Mouse (Mus musculus) layer of hippocampus, adult 6 months (tissue): Measurements from ENCODE around the gene Atg4a. TPM values are rescaled to one million over a fixed set of nuclear protein-coding genes. Genes with fewer than 3 reads are reported as not detected.

Source experiments
- long read RNA-seq, 2 experiments: library from polyadenylated mRNA; unstranded; transcript quantifications; one replicate each; pipeline ENCODE4 v2.0.0; 2019 to 2020
- polyA plus RNA-seq: library from polyadenylated mRNA; unstranded; fragments of <200 nt; fragmentation: Nextera tagmentation; gene quantifications from 2 replicates; pipeline ENCODE4 v1.2.3, GENCODE M21; 2021

The Atg4a gene
- polyA plus RNA-seq, result 4.0 and 7.1 TPM in 2 replicates
- long read RNA-seq, experiment 1, transcript Atg4a-201 (13 exons, 2,202 nt), result major isoform, 6 of 7 reads
- long read RNA-seq, experiment 1, partial matches to known transcripts, result 1 of 7 reads
- long read RNA-seq, experiment 1, other reads (novel, unspliced or antisense), result 0 of 7 reads
- long read RNA-seq, experiment 2, transcript Atg4a-201 (13 exons, 2,202 nt), result major isoform, 20 of 34 reads
- long read RNA-seq, experiment 2, partial matches to known transcripts, result 4 of 34 reads
- long read RNA-seq, experiment 2, other reads (novel, unspliced or antisense), result 10 of 34 reads

GRCm38 (mm10) chrX:140956272-140956940, at the start of gene Atg4a, which contains the start of gene Psmd10:
TSS of gene Atg4a (plus strand) at chrX:140956907.
TSS of gene Psmd10 (minus strand) at chrX:140956728.

GRCm38 (mm10) chrX:140907360-140907759, 49.3 kb upstream of the Atg4a start, which contains the start of gene Vsig1:
TSS of gene Vsig1 (plus strand) at chrX:140907608.

Other genes starting within 250 kb of the Atg4a start
- not detected in 2 replicates for gene Tex13b, start 143.5 kb upstream of the Atg4a start, polyA plus RNA-seq
- gene Vsig1, start 49.3 kb upstream of the Atg4a start, polyA plus RNA-seq, result 0.15 TPM in 1 of 2 replicates, not detected in the other
- 38.9 and 44.6 TPM in 2 replicates for gene Psmd10, start 179 bp upstream of the Atg4a start, polyA plus RNA-seq